Mouse (Mus musculus): ENCODE measurements around the gene Slc25a31. TPM values are rescaled to one million over a fixed set of nuclear protein-coding genes. Genes with fewer than 3 reads are reported as not detected.

Gene Slc25a31
- total and polyA plus RNA-seq, 3 experiments, result not detected

- Histone ChIP-seq H3K27ac (ENCODE audit: control insufficient read depth, low read depth, low read length) (no peak overlapping the region), H3K9ac (ENCODE audit: control insufficient read depth, low read depth, low read length, poor library complexity, severe bottlenecking) (no peak overlapping the region), H3K36me3 (ENCODE audit: control insufficient read depth in 1 of 2, insufficient read depth in 2 of 2, low read length in 2 of 2) (peaks cover 2 to 7% of the 10 kb centered on the region in 2 experiments; a peak in 3 of 4 replicates), H3K27me3 (ENCODE audit: control insufficient read depth in 1 of 2, insufficient read depth in 2 of 2, low read length in 2 of 2) (no peaks in the 10 kb centered on the region), H3K4me3 (ENCODE audit: control insufficient read depth in 1 of 2, insufficient read depth in 1 of 2, low read depth in 2 of 2, low read length in 2 of 2) (no peak overlapping the region), H3K4me1 (ENCODE audit: control insufficient read depth in 1 of 2, insufficient read depth in 2 of 2, low read length in 2 of 2) (peaks cover 0 to 4% of the 10 kb centered on the region in 2 experiments), H3K79me2 (ENCODE audit: control insufficient read depth, insufficient read depth, low read length, poor library complexity) (no peaks in the 10 kb centered on the region), H3K9me3 (replicated peaks; ENCODE audit: insufficient read depth, low read length) (no peaks in the 10 kb centered on the region)
- no peak for TF ChIP-seq USF2 (IDR thresholded peaks at IDR 0.05; ENCODE audit: borderline replicate concordance in 1 of 2, insufficient read depth in 1 of 2, low read depth in 1 of 2, low read length in 2 of 2)
- TF ChIP-seq MYC (IDR thresholded peaks at IDR 0.05; ENCODE audit: low read depth, low read length), result no peak
- TF ChIP-seq GATA1 (IDR thresholded peaks at IDR 0.05; ENCODE audit: low read depth, low read length), result no peak
- TF ChIP-seq RAD21 (IDR thresholded peaks at IDR 0.05; ENCODE audit: low read depth, low read length), result no peak
- TF ChIP-seq ZC3H11A (IDR thresholded peaks at IDR 0.05; ENCODE audit: low read depth, low read length), result no peak
- no peak for TF ChIP-seq MAX (IDR thresholded peaks at IDR 0.05; ENCODE audit: low read length)
- TF ChIP-seq NRF1 (IDR thresholded peaks at IDR 0.05; ENCODE audit: insufficient read depth, low read depth, low read length, poor library complexity, severe bottlenecking), result no peak
- TF ChIP-seq POLR2AphosphoS5 (IDR thresholded peaks at IDR 0.05; ENCODE audit: borderline replicate concordance, low read depth, low read length), result no peak
- no peak for TF ChIP-seq ELF1 (IDR thresholded peaks at IDR 0.05; ENCODE audit: low read depth, low read length)
- TF ChIP-seq TCF12 (IDR thresholded peaks at IDR 0.05; ENCODE audit: low read depth, low read length), result no peak
- no peak for TF ChIP-seq ETS1 (IDR thresholded peaks at IDR 0.05; ENCODE audit: low read depth, low read length)
- TF ChIP-seq KAT2A (conservative IDR thresholded peaks at IDR 0.05; ENCODE audit: low read depth, low read length), result no peak
- no peak for TF ChIP-seq E2F4 (IDR thresholded peaks at IDR 0.05; ENCODE audit: borderline replicate concordance, low read depth, low read length)
- no peak for TF ChIP-seq NELFE (IDR thresholded peaks at IDR 0.05; ENCODE audit: low read depth, low read length)
- TF ChIP-seq ZKSCAN1 (IDR thresholded peaks at IDR 0.05; ENCODE audit: low read depth, low read length), result no peak
- TF ChIP-seq TBP (IDR thresholded peaks at IDR 0.05; ENCODE audit: low read depth, low read length), result no peak
- DNase-seq (ENCODE audit: low read depth, low spot score), result no peak
Measured at GRCm38 (mm10) chr3:40704816-40705430, 3.7 kb upstream of the Slc25a31 start.

- no peak for TF ChIP-seq ETS1 (IDR thresholded peaks at IDR 0.05; ENCODE audit: low read depth, low read length)
- no peak for TF ChIP-seq MYC (IDR thresholded peaks at IDR 0.05; ENCODE audit: low read depth, low read length)
- peaks cover 0 to 13% of the 10 kb centered on the region in 2 experiments; a peak in 2 of 4 replicates for H3K36me3 ChIP-seq (ENCODE audit: control insufficient read depth in 1 of 2, insufficient read depth in 2 of 2, low read length in 2 of 2)
- H3K27me3 ChIP-seq (ENCODE audit: control insufficient read depth in 1 of 2, insufficient read depth in 2 of 2, low read length in 2 of 2), result no peaks in the 10 kb centered on the region
- H3K4me1 ChIP-seq (ENCODE audit: control insufficient read depth in 1 of 2, insufficient read depth in 2 of 2, low read length in 2 of 2), result peaks cover 2 to 8% of the 10 kb centered on the region in 2 experiments
- no peak overlapping the region for H3K27ac ChIP-seq (ENCODE audit: control insufficient read depth, low read depth, low read length)
- H3K4me3 ChIP-seq (ENCODE audit: control insufficient read depth in 1 of 2, insufficient read depth in 1 of 2, low read depth in 2 of 2, low read length in 2 of 2), result no peak overlapping the region
- H3K79me2 ChIP-seq (ENCODE audit: control insufficient read depth, insufficient read depth, low read length, poor library complexity), result no peaks in the 10 kb centered on the region
- no peaks in the 10 kb centered on the region for H3K9me3 ChIP-seq (replicated peaks; ENCODE audit: insufficient read depth, low read length)
- DNase-seq (ENCODE audit: low read depth, low spot score), result no peak
- H3K9ac ChIP-seq (ENCODE audit: control insufficient read depth, low read depth, low read length, poor library complexity, severe bottlenecking), result no peak overlapping the region
Measured at GRCm38 (mm10) chr3:40716056-40716455, 7.4 kb downstream of the Slc25a31 start.

All from MEL (cell line).